Mouse (Mus musculus) heart, embryonic 16.5 days (tissue): ENCODE measurements at regions not wholly inside any gene's neighbourhood (a gene's known extent, or its start where the extent isn't known, plus 50 kb on each side); places are given as distances from the start of the nearest gene placed in this dataset.

Experiments used
- ATAC-seq: fragments of 200-750 bp; cut with Nextera tagmentation; replicated peaks from 2 replicates; pipeline ENCODE4 v1.8.0; 2017; ENCODE audit warnings: moderate number of reproducible peaks; ENCODE audit not compliant: insufficient read depth, low FRiP score; ENCODE audit errors: extremely low read depth
- H3K27ac ChIP-seq: fragments of 300-500 bp; sonication (generic); 2 replicates; pipeline ENCODE4 v1.5.1; 2014; ENCODE audit warnings: mild to moderate bottlenecking, low read length, control low read depth, moderate library complexity
- H3K27me3 ChIP-seq: fragments of 300-500 bp; sonication (generic); 2 replicates; pipeline ENCODE4 v1.6.1; 2014; ENCODE audit warnings: low read length, mixed read lengths; ENCODE audit not compliant: control insufficient read depth, insufficient read depth
- H3K36me3 ChIP-seq: fragments of 300-500 bp; sonication (generic); 2 replicates; pipeline ENCODE4 v1.6.1; 2014; ENCODE audit not compliant: control insufficient read depth, insufficient read depth
- H3K4me1 ChIP-seq: fragments of 300-500 bp; sonication (generic); 2 replicates; pipeline ENCODE4 v1.6.1; 2014; ENCODE audit warnings: low read length, mixed read lengths; ENCODE audit not compliant: control insufficient read depth, insufficient read depth
- H3K4me2 ChIP-seq: fragments of 300-500 bp; sonication (generic); 2 replicates; pipeline ENCODE4 v1.6.1; 2014; ENCODE audit warnings: low read depth, mild to moderate bottlenecking, control low read depth, low read length
- H3K4me3 ChIP-seq: fragments of 300-500 bp; sonication (generic); 2 replicates; pipeline ENCODE4 v1.5.1; 2014; ENCODE audit warnings: mild to moderate bottlenecking, control low read depth, low read length
- H3K9ac ChIP-seq: fragments of 300-500 bp; sonication (generic); 2 replicates; pipeline ENCODE4 v1.6.1; 2014; ENCODE audit warnings: low read length, control low read depth
- H3K9me3 ChIP-seq: fragments of 300-500 bp; sonication (generic); replicated peaks from 2 replicates; pipeline ENCODE4 v1.6.1; 2016; ENCODE audit warnings: low read length; ENCODE audit not compliant: control insufficient read depth
- WGBS: fragments of 180-500 bp; shearing (Covaris S2); extraction: QIAGEN DNeasy Blood & Tissue Kit; methylation state at CpG from one replicate; pipeline ENCODE4 v1.1.7; 2014; 5-methylcytosine and 5-hydroxymethylcytosine counted together

DNA sequence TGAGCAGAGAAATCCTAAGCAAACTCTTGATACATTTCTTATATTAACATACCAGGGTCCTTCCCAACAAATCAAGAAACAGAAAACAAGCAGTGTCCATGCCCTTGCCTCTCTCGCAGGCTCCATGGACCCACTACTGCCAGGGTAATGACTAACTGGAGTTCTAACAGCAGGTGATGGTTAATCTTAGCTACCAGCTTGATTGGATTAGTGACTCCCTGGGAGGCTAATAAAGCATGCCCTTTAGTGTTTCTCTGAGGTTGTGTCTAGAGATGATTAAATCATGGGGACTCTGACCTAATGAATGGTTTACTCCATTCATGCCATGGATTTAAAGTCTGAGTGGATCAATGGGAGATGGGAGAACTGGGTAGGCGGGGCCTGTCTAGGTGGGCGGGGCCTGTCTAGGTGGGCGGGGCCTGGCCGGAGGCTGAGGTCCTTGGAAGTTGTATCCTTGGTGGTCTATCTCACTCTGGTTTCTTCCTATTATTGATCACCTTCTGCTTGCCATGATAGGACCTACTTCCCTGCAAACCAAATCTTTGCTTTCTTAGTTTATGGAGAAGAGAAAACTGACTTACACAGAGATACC, 247.3 kb upstream of the Gadl1 start:
- H3K27ac ChIP-seq: no peak overlapping the region
- H3K9ac ChIP-seq: no peak overlapping the region
- H3K4me2 ChIP-seq: no peak overlapping the region
- H3K36me3 ChIP-seq: no peaks in the 10 kb centered on the region
- no peak for ATAC-seq
- no peaks in the 10 kb centered on the region for H3K27me3 ChIP-seq
- 0 out of 2 replicates have a peak, but pooled peaks cover 2% of the 10 kb centered on the region for H3K4me1 ChIP-seq
- H3K4me3 ChIP-seq: no peak overlapping the region
- 0 out of 2 replicates have a peak, but pooled peaks cover 5% of the 10 kb centered on the region for H3K9me3 ChIP-seq
- 53% methylated on average over 5 of the region's 5 CpGs for WGBS

DNA sequence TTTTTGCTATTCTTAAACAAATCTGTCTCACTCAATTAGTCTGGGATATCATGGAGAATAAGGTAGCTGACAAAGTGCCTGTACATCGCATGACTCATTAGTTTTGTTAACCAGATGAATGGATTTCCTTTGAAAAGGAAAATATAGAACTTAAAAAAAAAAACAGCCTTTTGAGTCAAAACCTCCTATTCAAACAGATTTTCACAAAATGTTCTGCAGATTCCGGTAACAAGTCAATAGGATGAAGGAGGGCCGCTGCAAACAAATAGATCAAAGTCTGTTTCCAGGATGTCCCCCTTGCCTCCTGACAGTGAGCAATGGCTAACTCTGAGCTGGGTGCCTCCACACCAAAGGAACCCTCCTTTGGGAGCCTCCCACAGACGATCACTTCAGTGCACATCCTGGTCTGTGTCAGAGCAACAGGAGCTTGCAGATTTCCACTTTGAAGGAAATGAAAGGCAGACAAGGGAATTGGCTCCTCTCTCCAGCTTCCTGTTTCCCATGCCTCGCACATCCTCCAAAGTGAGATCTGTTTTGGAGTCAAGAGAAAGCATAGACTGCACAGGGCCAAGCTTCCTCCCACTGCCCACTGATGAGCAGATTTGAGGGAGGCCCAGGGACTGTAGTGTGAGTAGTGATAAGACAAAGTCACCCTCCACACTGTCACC, 243.8 kb upstream of the Gadl1 start:
- H3K9ac ChIP-seq: no peak overlapping the region
- H3K4me1 ChIP-seq: 0 out of 2 replicates have a peak, but pooled peaks cover 2% of the 10 kb centered on the region
- no peaks in the 10 kb centered on the region for H3K9me3 ChIP-seq
- WGBS: 54% methylated on average over 5 of the region's 5 CpGs
- H3K4me2 ChIP-seq: no peak overlapping the region
- peak overlapping the region; percentile 70 for H3K27ac ChIP-seq
- no peaks in the 10 kb centered on the region for H3K36me3 ChIP-seq
- H3K4me3 ChIP-seq: no peak overlapping the region
- H3K27me3 ChIP-seq: no peaks in the 10 kb centered on the region
- ATAC-seq: peak; percentile 67

DNA sequence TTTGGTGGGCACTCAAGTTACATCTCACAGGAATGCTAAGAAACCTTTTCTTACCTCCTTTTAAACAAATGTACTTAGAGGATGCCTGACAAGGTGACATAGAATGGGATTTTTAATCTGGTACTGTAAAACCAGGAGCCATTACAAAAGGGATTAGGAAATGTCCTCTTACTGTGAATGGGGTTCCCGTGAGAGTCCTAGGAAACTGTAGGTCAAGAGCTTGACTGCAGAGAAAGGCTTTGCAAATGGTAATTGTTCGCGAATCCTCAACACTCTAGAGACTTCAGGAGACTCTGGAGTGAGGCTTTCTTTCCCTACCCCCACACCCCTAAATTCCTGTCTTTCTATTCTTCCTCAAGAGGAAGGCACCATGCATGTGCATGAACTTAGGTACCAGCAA, 242.7 kb upstream of the Gadl1 start:
- H3K4me2 ChIP-seq: no peak overlapping the region
- WGBS: 84% methylated on average over 3 of the region's 3 CpGs
- H3K4me1 ChIP-seq: 0 out of 2 replicates have a peak, but pooled peaks cover 2% of the 10 kb centered on the region
- H3K4me3 ChIP-seq: no peak overlapping the region
- no peak for ATAC-seq
- no peak overlapping the region; the same call in 1 of the 2 replicates for H3K27ac ChIP-seq
- no peaks in the 10 kb centered on the region for H3K9me3 ChIP-seq
- H3K36me3 ChIP-seq: no peaks in the 10 kb centered on the region
- H3K9ac ChIP-seq: no peak overlapping the region
- H3K27me3 ChIP-seq: no peaks in the 10 kb centered on the region

DNA sequence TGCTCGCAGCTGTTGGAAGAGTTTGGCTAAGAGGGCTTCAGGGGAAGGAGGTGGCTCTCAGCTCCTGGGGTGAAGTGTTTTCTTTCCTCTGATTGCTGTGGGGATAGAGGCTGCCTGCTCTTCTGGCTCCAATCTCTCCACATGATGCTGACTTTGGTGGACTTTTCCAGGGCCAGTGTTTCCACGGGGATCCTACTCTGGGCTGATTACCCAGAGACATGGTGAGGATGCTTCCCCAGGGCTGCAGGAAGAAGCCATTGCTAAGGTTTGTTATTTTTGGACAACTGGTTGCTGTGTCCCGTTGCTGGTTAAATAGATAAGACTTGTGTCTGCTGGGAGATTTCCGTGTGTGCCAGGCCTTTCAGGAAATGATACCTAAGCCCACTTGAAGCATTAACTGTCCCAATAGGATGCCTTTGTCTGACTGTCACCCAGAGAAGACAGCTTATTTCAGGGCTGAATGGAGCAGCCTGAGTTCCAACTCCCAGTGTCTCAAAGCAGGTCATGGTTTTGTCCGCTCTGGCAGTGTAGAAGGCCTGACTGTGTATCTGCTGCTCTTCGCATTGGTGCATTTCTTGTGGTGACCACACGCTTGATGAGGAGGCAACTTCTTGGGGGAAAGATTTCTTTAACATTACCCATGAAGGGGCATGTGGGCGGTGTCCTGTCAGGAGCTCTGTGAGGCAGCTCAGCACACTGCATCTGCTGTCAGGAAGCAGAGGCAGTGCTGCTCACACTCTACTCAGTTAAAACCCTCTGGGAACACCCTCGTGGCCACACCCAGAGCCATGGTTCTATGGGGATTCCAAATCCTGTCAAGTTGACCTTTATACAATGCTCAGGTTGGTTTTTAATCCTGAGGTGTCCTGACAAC, 228.3 kb upstream of the Gadl1 start:
- H3K36me3 ChIP-seq: no peaks in the 10 kb centered on the region
- H3K27me3 ChIP-seq: no peaks in the 10 kb centered on the region
- no peak overlapping the region for H3K9ac ChIP-seq
- 50% methylated on average over 9 of the region's 9 CpGs for WGBS
- ATAC-seq: peak; percentile 58; the same call in 1 of the 2 replicates
- H3K9me3 ChIP-seq: no peaks in the 10 kb centered on the region; the same call in 1 of the 2 replicates
- H3K4me2 ChIP-seq: no peak overlapping the region
- no peak overlapping the region for H3K4me3 ChIP-seq
- H3K27ac ChIP-seq: peak overlapping the region; percentile 33
- H3K4me1 ChIP-seq: no peaks in the 10 kb centered on the region

DNA sequence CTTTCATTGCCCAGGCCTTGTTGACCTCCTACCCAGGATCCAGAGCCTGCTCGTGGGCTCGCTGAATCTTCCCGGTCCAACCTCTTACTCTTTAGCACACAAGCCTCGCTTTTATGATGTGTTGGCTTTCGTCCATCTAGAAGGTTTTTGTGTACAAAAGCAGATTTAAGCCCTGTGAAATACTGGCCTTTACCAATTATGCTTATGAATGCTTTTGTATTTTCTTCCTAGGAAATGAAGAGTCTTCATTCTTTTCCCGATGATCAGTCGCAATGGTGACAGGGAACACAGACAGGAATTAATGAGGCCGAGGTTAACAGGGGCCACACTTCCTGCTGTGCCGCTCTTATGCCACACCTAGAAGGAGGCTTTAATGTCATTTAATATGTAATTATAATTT, 227.4 kb upstream of the Gadl1 start:
- Histone ChIP-seq H3K4me2 (no peak overlapping the region), H3K9me3 (no peaks in the 10 kb centered on the region; the same call in 1 of the 2 replicates), H3K27ac (no peak overlapping the region), H3K4me3 (no peak overlapping the region), H3K36me3 (no peaks in the 10 kb centered on the region), H3K27me3 (no peaks in the 10 kb centered on the region), H3K9ac (no peak overlapping the region), H3K4me1 (no peaks in the 10 kb centered on the region)
- WGBS: 70% methylated on average over 9 of the region's 9 CpGs
- ATAC-seq: no peak

DNA sequence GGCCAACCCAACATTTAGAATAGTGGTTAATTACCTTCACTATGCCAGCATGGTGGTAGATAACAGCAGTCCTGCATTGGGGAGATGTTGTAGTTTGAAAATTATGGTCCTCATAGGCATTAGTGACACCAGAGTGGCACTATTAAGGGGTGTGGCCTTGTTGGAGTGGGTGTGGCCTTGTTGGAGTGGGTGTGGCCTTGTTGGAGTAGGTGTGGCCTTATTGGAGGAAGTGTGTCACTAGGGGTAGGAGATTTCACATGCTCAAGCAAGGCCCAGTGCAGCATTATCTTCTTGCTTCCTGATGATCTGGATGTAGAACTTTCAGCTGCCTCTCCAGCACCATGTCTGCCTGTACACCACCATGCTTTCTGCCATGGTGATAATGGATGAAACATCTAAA, 225.3 kb upstream of the Gadl1 start:
- Histone ChIP-seq H3K4me2 (no peak overlapping the region), H3K4me3 (no peak overlapping the region), H3K9me3 (no peaks in the 10 kb centered on the region), H3K27ac (no peak overlapping the region), H3K4me1 (no peaks in the 10 kb centered on the region), H3K27me3 (no peaks in the 10 kb centered on the region), H3K9ac (no peak overlapping the region), H3K36me3 (no peaks in the 10 kb centered on the region)
- ATAC-seq: no peak

DNA sequence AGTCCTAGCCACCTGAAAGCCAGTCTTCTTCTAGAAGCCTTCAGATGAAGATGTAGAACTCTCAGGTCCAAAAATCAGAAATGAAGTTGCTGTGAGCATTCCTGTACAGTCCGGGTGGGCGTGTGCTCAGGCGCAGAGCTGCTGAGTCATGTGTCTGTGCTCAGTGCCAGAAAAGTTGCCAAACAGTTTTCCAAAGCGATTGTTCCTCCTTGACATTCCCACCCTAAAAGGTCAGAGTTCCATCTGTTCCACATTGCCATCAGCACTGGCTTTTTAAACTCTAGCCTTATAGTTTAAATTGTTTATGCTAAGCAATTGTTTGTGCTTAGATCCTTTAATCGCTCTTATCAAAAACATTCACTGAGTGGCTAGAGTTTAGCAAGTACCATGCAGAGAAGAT, 222.7 kb upstream of the Gadl1 start:
- no peak overlapping the region for H3K9ac ChIP-seq
- no peak overlapping the region for H3K4me2 ChIP-seq
- 85% methylated on average over 5 of the region's 5 CpGs for WGBS
- ATAC-seq: no peak
- H3K27ac ChIP-seq: no peak overlapping the region
- H3K4me1 ChIP-seq: no peaks in the 10 kb centered on the region
- no peaks in the 10 kb centered on the region for H3K36me3 ChIP-seq
- H3K4me3 ChIP-seq: no peak overlapping the region
- H3K27me3 ChIP-seq: no peaks in the 10 kb centered on the region
- no peaks in the 10 kb centered on the region for H3K9me3 ChIP-seq

DNA sequence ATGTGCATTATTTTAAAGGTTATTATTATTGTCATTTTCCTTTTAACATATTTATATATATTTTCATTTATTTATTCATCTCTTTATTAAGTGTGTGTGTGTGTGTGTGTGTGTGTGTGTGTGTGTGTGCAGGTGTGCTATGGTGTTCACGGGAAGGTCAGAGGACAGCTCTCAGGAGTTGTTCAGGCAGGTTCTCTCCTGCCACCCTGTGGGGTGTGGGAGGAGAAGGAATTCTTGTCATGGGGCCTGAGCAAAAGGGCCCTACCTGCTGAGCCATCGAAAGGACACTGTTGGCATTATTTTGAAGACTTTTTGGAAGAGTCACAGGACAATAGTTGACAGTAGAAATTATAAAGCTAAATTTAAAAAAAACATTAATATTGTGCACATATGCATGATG, 216.4 kb upstream of the Gadl1 start:
- no peaks in the 10 kb centered on the region for H3K4me1 ChIP-seq
- no peaks in the 10 kb centered on the region for H3K27me3 ChIP-seq
- WGBS: 48% methylated on average over 2 of the region's 2 CpGs
- H3K27ac ChIP-seq: no peak overlapping the region
- H3K4me3 ChIP-seq: no peak overlapping the region
- no peak overlapping the region for H3K4me2 ChIP-seq
- H3K9ac ChIP-seq: no peak overlapping the region
- H3K9me3 ChIP-seq: no peaks in the 10 kb centered on the region
- H3K36me3 ChIP-seq: no peaks in the 10 kb centered on the region
- ATAC-seq: no peak

DNA sequence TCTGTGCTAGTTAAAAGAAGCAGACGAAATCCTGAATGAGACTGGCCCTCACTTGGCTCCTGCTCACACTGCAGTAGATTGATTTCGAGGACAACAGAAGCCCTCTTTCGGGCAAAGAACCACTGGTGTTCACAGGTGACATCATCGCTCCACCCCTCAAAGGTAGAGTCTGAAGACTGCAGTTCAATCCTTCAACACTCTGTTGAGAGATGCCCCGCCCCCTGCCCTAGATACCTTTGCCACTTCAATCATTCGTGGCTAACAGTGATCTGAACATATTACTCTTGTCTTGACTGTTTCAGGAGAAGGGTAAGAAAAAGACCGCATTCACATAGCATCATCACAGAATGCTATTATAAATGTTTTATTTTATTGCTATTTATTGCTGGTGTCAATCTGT, 205.5 kb upstream of the Gadl1 start:
- Histone ChIP-seq H3K9ac (no peak overlapping the region), H3K9me3 (no peaks in the 10 kb centered on the region), H3K36me3 (no peaks in the 10 kb centered on the region), H3K4me1 (peaks cover 5% of the 10 kb centered on the region; the same call in 1 of the 2 replicates), H3K27me3 (no peaks in the 10 kb centered on the region), H3K4me2 (no peak overlapping the region), H3K27ac (no peak overlapping the region), H3K4me3 (no peak overlapping the region)
- no peak for ATAC-seq
- 83% methylated on average over 7 of the region's 7 CpGs for WGBS
